9 mouse cellular contexts compared by ENCODE assay signal in genomic region chr10:79766001-79766507, GRCm38 (mm10). TPM values are rescaled to one million over a fixed set of nuclear protein-coding genes. Genes with fewer than 3 reads are reported as not detected.
DNase-seq lines count a peak whose midpoint lies in the region; ATAC-seq and TF ChIP-seq lines count a peak whose summit lies in the region.
"Had no signal": no experiment of that assay in that cellular context is flagged by ENCODE, and none has a peak within 500 bp of the region (broad histone marks: within the 10 kb centered on the region; RNA-seq: fewer than 3 reads in every experiment).

No protein-coding gene starts in this region.

- H3K4me1 ChIP-seq in kidney, adult 2 months (ENCODE audit: control insufficient read depth, insufficient read depth, low read length): peaks cover 22% of the 10 kb centered on the region
- peaks cover 49% of the 10 kb centered on the region for H3K4me1 ChIP-seq in embryonic facial prominence, embryonic 10.5 days
- peaks cover 8% of the 10 kb centered on the region; the same call in 1 of the 2 replicates for H3K4me1 ChIP-seq in midbrain, postnatal 0 days (ENCODE audit: insufficient read depth, low read length)

- no peaks in the 10 kb centered on the region for H3K9me3 ChIP-seq in embryonic facial prominence, embryonic 10.5 days
- no peaks in the 10 kb centered on the region for H3K9me3 ChIP-seq in midbrain, postnatal 0 days (ENCODE audit: low read length)

- no peak for TF ChIP-seq CTCF in kidney, adult 2 months (conservative IDR thresholded peaks at IDR 0.05; ENCODE audit: insufficient read depth, insufficient read length, low read depth, low read length)
- no peak for TF ChIP-seq CTCF in midbrain, postnatal 0 days (IDR thresholded peaks at IDR 0.05)

- ATAC-seq in midbrain, postnatal 0 days (ENCODE audit: low FRiP score): no peak

- H3K36me3 ChIP-seq in kidney, adult 2 months (ENCODE audit: control insufficient read depth, insufficient read depth, low read length): no peaks in the 10 kb centered on the region
- peaks cover 42% of the 10 kb centered on the region for H3K36me3 ChIP-seq in embryonic facial prominence, embryonic 10.5 days (replicated peaks)
- H3K36me3 ChIP-seq in midbrain, postnatal 0 days (ENCODE audit: insufficient read depth, low read length): peaks cover 16% of the 10 kb centered on the region

- peak overlapping the region; percentile 95 for H3K9ac ChIP-seq in midbrain, postnatal 0 days (replicated peaks; ENCODE audit: low read length, poor library complexity, severe bottlenecking)

- peak overlapping the region; percentile 66 for H3K4me3 ChIP-seq in kidney, adult 2 months (ENCODE audit: insufficient read depth, low read depth, low read length)
- peak overlapping the region; percentile 79 for H3K4me3 ChIP-seq in embryonic facial prominence, embryonic 10.5 days
- peak overlapping the region; percentile 94 for H3K4me3 ChIP-seq in midbrain, postnatal 0 days (ENCODE audit: low read depth, low read length)

- H3K27me3 ChIP-seq in kidney, adult 2 months (replicated peaks; ENCODE audit: control insufficient read depth, insufficient read depth, low read length): no peaks in the 10 kb centered on the region
- H3K27me3 ChIP-seq in embryonic facial prominence, embryonic 10.5 days (replicated peaks; ENCODE audit: low read depth, poor library complexity, severe bottlenecking): 0 out of 2 replicates have a peak, but pooled peaks cover 4% of the 10 kb centered on the region
- no peaks in the 10 kb centered on the region for H3K27me3 ChIP-seq in midbrain, postnatal 0 days (ENCODE audit: insufficient read depth, low read length)
- H3K27me3 ChIP-seq: Patski had no signal

- peak overlapping the region; percentile 87 for H3K4me2 ChIP-seq in midbrain, postnatal 0 days (ENCODE audit: low read depth, low read length, poor library complexity, severe bottlenecking)

- 1% methylated on average over 16 of the region's 16 CpGs for WGBS in kidney, adult 2 months
- WGBS in embryonic facial prominence, embryonic 10.5 days: 10% methylated on average over 16 of the region's 16 CpGs
- 10% methylated on average over 14 of the region's 16 CpGs for WGBS in midbrain, postnatal 0 days

- TF ChIP-seq POLR2A in kidney, adult 2 months (IDR thresholded peaks at IDR 0.05; ENCODE audit: low read depth, low read length): no peak

- no peak overlapping the region; the same call in 1 of the 2 replicates for H3K27ac ChIP-seq in kidney, adult 2 months (ENCODE audit: insufficient read depth, low read depth, low read length)
- H3K27ac ChIP-seq in embryonic facial prominence, embryonic 10.5 days (replicated peaks): peak overlapping the region; percentile 95
- H3K27ac ChIP-seq in midbrain, postnatal 0 days (ENCODE audit: low read depth, low read length): peak overlapping the region; percentile 94

- peak; percentile 29 for DNase-seq in kidney, adult 2 months
- no peak for DNase-seq in kidney, postnatal 25 days
- DNase-seq in embryonic facial prominence, embryonic 10.5 days (ENCODE audit: low spot score): no peak
- DNase-seq in induced T-regulatory cell, adult 2 months (ENCODE audit: low read depth): peak; percentile 41
- DNase-seq in midbrain, postnatal 0 days (ENCODE audit: low spot score): no peak
- no peak for DNase-seq in retina, embryonic 14.5 days (ENCODE audit: low spot score)
- no peak for DNase-seq in frontal cortex, adult 2 months (ENCODE audit: extremely low spot score in 1 of 2, low spot score in 1 of 2)
- no peak for DNase-seq in cerebellum, postnatal 25 days

RNA-seq across cellular contexts. Expression of gene Rnf126, which starts 0.7 kb away (rescaled TPM):
- 90.2 and 122 TPM in 2 replicates for polyA plus RNA-seq in kidney, adult 2 months (2012; rRNA removed)
- 125 and 126 TPM in 2 replicates for polyA plus RNA-seq in embryonic facial prominence, embryonic 10.5 days (2016; fragmentation: Nextera tagmentation; extraction: Ambion mirVana)
- 79.6 and 107 TPM in 2 replicates for total RNA-seq in midbrain, postnatal 0 days (2014; rRNA removed)
- 121 and 134 TPM in 2 replicates for polyA plus RNA-seq in midbrain, postnatal 0 days (2015; fragmentation: Nextera tagmentation; extraction: Ambion mirVana)
- polyA plus RNA-seq in frontal cortex, adult 2 months (2012; rRNA removed): 140 and 166 TPM in 2 replicates

RNA-seq across cellular contexts. Expression of gene Fstl3, which starts 11.0 kb away (rescaled TPM):
- polyA plus RNA-seq in kidney, adult 2 months (2012; rRNA removed): 17.0 and 24.1 TPM in 2 replicates
- polyA plus RNA-seq in embryonic facial prominence, embryonic 10.5 days (2016; fragmentation: Nextera tagmentation; extraction: Ambion mirVana): 1.9 and 2.2 TPM in 2 replicates
- 3.3 and 3.4 TPM in 2 replicates for total RNA-seq in midbrain, postnatal 0 days (2014; rRNA removed)
- 3.0 and 3.9 TPM in 2 replicates for polyA plus RNA-seq in midbrain, postnatal 0 days (2015; fragmentation: Nextera tagmentation; extraction: Ambion mirVana)
- polyA plus RNA-seq in frontal cortex, adult 2 months (2012; rRNA removed): 5.6 and 7.0 TPM in 2 replicates

RNA-seq across cellular contexts. Expression of gene Fgf22, which starts 11.2 kb away (rescaled TPM):
- not detected in 2 replicates for polyA plus RNA-seq in kidney, adult 2 months (2012; rRNA removed)
- polyA plus RNA-seq in embryonic facial prominence, embryonic 10.5 days (2016; fragmentation: Nextera tagmentation; extraction: Ambion mirVana): 0.46 TPM in 1 of 2 replicates, not detected in the other
- 1.7 and 2.2 TPM in 2 replicates for total RNA-seq in midbrain, postnatal 0 days (2014; rRNA removed)
- polyA plus RNA-seq in midbrain, postnatal 0 days (2015; fragmentation: Nextera tagmentation; extraction: Ambion mirVana): 3.1 and 4.0 TPM in 2 replicates
- 6.2 and 6.9 TPM in 2 replicates for polyA plus RNA-seq in frontal cortex, adult 2 months (2012; rRNA removed)

RNA-seq across cellular contexts. Expression of gene Polrmt, which starts 19.7 kb away (rescaled TPM):
- 66.3 and 77.9 TPM in 2 replicates for polyA plus RNA-seq in kidney, adult 2 months (2012; rRNA removed)
- polyA plus RNA-seq in embryonic facial prominence, embryonic 10.5 days (2016; fragmentation: Nextera tagmentation; extraction: Ambion mirVana): 52.8 and 54.3 TPM in 2 replicates
- total RNA-seq in midbrain, postnatal 0 days (2014; rRNA removed): 42.0 and 43.2 TPM in 2 replicates
- 32.5 and 37.4 TPM in 2 replicates for polyA plus RNA-seq in midbrain, postnatal 0 days (2015; fragmentation: Nextera tagmentation; extraction: Ambion mirVana)
- 60.7 and 62.2 TPM in 2 replicates for polyA plus RNA-seq in frontal cortex, adult 2 months (2012; rRNA removed)

RNA-seq across cellular contexts. Expression of gene Prss57, which starts 24.7 kb away (rescaled TPM):
- polyA plus RNA-seq in kidney, adult 2 months (2012; rRNA removed): 0.03 and 0.08 TPM in 2 replicates
- polyA plus RNA-seq in embryonic facial prominence, embryonic 10.5 days (2016; fragmentation: Nextera tagmentation; extraction: Ambion mirVana): 0.05 TPM in 1 of 2 replicates, not detected in the other
- 1.1 TPM in 1 of 2 replicates, not detected in the other for total RNA-seq in midbrain, postnatal 0 days (2014; rRNA removed)
- polyA plus RNA-seq in midbrain, postnatal 0 days (2015; fragmentation: Nextera tagmentation; extraction: Ambion mirVana): 0.09 and 0.25 TPM in 2 replicates
- 1.00 and 1.1 TPM in 2 replicates for polyA plus RNA-seq in frontal cortex, adult 2 months (2012; rRNA removed)
- polyA plus RNA-seq: Patski had no signal

Comparison
In these comparisons a context has a peak if more than half of its experiments do, and no peak if none do; other contexts are left out.
1. DNase-seq: peak in kidney, adult 2 months (single experiment) and induced T-regulatory cell, adult 2 months (single experiment); none in kidney, postnatal 25 days (0 of 2), embryonic facial prominence, embryonic 10.5 days (single experiment), midbrain, postnatal 0 days (single experiment), retina, embryonic 14.5 days (single experiment), frontal cortex, adult 2 months (0 of 2) and cerebellum, postnatal 25 days (0 of 2).
2. Peak in every context shown above with its lines, with median percentiles within 50 percentile points of each other: H3K4me3 ChIP-seq.